Mouse (Mus musculus) neutrophil, adult 5-6 weeks (primary cell): ENCODE measurements around the gene Irf3. TPM values are rescaled to one million over a fixed set of nuclear protein-coding genes. Genes with fewer than 3 reads are reported as not detected.
"Not testable (repeated sequence)": the region's sequence is repeated elsewhere in the genome, so short reads cannot be mapped to it uniquely, and the experiment has no call there.

Experiments used
- ATAC-seq: fragments of 151-379, 151-347 bp; 2 replicates; pipeline ENCODE4 v1.8.0; 2017; ENCODE audit warnings: mild to moderate bottlenecking, moderate TSS enrichment; ENCODE audit not compliant: insufficient number of reproducible peaks, poor library complexity, low FRiP score, severe bottlenecking; ENCODE audit errors: extremely low read depth
- total RNA-seq: library from RNA; stranded (forward); fragments of 200-1000 nt; gene quantifications from 2 replicates; pipeline ENCODE4 v1.2.3, GENCODE M21; 2017

The Irf3 gene
- total RNA-seq, 1 experiment from 2014 or later: 230 TPM

DNA sequence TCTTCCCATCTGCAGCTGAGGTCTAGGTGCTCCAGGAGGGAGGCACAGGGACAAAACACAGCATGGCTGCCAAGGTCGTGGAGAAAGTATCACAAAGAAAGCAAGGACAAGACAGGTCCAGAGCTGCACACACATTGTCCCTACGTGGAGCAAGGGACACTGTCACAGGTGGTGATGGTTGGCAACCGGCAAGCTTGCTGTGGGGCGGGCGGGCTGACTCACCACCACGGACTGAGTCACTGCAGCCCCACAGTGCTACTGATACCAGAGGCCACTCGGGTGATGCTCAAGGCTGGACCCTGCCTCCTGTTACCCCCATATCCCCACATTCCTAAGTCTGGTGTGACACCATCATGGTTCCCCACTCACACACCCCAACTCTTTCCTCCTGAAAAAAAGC lies 5.0 kb downstream of the Irf3 start:
- ATAC-seq: no peak

DNA sequence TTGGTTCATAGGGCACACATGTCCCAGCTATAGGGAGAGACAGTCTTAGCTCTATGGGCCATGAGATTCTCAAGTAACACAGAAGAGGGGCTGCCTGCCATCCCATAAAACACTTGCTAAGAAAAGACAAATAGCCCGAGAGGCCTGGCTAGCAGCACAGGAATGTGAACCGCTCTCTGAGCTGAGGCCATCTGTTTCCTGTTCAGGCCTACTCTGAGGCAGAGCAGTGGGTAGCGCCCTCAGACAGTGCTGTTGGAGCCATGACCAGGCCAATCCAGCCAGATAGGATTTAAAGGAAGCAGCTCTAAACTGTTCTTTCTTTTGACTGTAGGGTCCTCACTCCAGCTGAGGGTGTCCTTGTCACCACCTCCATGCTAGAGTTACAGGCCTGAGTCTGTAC lies 7.1 kb downstream of the Irf3 start:
- ATAC-seq: no peak

DNA sequence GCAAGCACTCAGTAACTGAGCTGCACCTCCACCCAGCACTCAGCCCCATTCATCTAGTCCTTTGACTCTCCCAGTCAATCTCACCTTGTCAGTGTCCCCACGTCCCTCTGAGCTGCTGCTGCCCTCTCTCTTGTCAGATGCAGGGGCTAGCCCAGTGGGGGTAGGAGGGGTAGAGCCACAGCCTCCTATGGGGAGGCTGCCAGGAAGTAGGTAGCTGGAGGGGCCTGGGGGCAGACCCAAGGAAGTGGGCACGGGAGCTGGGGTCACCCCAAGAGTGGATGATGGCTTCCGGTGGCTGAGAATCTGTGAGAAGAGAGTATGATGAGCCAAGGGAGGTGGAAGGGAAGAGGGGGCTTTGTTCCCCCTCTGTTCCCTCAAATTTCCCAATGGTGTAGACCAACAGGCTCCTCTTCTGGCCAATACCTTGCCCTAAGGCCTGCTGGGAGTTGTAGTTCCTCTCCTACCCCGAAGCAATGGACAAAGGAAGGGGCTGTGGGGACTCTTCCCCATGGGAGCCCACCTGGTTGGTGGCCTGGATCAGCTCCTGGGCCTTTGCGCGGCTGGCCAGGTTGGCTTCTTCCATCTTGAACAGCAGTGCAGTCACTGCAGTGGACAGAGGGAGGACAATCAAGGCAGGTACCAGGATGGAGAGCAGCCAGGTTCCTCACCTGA lies 8.0 kb downstream of the Irf3 start:
- ATAC-seq: no peak

DNA sequence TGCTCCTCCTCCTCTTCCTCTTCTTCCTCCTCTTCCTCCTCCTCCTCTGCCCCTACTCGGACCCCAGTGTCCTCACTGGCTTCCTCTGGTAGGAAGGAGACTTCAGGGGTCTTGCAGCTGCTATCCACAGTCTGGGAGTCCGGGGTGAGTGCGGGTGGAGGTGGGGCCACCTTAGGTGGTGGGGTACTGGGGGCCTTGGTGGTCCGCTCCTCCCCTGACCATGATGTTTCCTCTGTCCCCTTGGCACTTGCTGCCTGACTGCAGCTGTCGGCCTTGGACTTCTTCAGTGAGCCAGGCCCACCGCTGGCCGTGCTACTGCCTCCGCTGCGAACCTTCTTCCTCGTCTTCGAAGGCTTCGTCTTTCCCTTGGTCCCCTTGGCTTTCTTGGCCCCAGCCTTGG lies 9.1 kb downstream of the Irf3 start:
- no peak for ATAC-seq

DNA sequence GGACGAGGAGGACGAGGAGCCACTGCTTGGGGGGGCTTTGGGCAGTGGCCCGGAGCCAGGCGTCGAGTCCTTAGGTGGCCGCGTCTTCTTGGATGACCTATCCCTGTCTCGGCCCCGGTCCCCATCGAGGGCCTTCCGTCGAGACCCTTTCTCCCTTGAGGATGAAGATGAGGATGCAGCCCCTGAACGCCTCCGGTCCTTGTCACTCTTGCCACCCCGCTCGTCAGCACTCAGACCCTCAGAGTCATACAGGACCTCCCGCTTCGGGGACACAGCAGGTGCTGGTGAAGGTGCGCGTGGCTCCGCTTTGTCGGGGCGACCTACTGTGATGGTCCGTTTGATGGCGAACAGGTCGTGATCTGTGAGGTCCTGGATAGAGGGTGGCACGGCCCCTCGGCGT lies 9.7 kb downstream of the Irf3 start:
- no peak for ATAC-seq

DNA sequence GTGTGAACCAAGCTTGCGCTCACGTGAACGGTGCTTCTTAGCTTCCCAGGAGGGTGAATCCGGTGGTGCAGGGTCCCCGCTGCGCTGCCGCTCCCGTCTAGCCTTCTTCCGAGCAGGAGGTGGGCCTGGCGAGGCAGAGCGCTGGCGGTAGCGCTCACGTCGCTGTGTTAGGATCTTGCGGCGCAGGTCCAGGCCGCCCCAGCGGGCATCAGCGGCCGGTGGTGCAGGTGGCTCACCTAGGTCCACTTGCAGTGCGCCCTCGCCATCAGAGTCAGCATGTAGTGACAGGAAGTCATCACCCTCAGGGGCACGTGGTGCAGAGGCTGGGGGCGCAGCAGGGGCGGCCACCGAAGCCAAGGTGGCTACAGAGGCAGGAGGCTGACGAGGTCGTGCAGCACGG lies 10.4 kb downstream of the Irf3 start:
- ATAC-seq: no peak

DNA sequence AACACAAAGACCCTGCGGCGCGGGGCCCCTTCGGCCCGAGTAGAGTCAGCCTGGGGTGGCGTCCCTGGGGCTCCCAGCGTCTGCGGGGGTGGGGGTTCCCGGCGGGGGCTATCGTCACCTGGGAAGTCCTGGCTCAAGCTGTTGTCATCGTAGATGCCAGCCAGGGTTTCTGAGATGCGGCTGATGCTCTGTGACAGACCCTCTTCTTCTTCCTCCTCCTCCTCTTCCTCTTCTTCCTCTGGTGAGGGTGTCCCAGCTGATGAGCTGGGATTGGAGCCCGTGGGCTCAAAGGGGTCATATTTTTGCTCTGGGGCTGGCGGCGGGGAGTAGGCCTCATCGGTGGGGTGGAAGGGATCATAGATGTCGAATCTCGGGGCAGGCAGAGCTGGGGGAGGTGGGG lies 11.0 kb downstream of the Irf3 start:
- no peak for ATAC-seq

DNA sequence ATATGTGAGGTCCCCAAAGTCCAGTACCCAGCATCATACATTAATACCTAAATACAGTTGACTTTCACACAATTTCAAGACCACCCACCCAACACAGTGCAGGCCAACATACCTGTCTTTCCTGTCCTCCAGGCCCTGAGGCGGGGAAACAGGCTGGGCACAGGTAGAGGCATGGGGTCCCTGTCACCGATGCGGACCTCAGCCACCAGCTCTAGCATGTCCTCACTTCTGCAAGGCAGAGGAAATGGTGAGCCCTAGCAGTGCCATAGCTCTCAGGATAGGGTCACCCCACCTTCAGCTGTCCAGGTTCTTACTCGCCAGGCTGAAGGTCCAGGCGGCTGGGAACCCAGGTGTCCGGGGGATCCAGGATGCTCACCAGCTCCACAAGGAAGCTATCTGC lies 14.6 kb downstream of the Irf3 start:
- no peak for ATAC-seq

DNA sequence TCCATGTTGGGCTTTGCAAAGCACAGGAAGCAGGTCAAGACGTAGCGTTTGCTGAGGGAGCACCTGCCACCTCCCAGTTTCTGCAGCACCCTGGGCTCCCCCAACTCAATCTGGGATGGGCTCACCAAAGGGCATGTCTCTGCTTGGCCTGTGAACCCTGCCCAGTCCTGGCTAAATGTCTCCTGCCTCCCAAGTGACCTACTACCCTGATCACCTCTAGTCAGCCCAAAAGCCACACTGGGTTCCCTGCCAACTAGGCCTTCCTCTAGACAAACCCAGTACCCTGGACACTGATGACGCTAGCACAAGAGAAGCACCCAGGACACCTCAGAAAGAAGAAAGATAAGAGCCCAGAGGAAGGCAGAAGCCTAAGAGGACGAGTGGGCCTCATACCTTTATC lies 15.4 kb downstream of the Irf3 start:
- ATAC-seq: no peak

DNA sequence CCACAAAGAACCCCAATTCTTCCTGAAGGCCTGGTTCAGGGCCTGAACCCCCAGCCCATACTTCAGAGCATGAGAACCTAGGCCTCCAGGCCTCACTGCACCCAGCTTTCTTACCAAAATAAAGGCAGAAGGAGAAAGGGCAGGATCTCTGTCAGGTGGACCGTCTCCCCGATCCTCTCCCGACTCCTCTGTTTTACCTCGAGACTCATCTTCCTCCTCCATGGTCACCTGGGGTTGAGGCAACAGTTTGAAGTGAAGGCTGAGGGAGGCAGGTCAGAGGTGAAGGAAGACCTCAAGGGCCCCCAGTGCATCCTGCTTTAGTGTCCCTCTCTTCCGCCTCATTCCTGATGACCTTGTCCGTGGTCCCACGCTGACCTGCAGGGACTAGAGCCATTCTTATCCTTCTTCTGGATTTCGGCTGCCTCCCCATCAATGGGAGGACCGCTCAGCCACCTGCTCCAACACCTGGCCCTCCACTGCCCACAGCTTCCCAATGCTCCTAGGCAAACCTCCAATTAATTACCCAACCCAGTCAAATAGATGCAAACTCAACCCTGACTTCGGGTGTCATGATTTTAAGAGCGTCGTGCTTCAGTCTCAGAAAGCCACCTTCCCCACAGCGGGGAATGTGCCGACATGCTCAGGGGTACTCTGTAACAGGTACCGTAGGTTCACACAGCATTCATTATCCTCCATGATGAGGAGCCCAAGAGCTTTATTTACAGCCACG lies 16.1 kb downstream of the Irf3 start:
- no peak for ATAC-seq

DNA sequence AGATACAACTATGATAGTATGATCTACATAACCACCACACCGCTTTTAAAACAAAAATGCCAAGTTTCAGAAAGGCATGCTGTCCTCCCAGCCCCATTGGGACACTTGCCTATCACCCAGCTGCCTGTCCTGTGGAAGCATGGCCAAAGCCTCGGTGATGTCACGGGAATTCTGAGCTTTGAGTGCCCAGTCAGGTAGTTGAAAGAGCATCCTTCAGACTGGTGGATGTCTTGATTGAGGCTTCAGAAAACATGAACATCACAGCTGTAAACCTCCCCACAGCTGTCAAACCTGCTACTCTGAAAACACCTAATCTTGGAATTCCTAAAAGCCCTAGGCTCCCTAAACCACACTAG lies 16.6 kb downstream of the Irf3 start:
- no peak for ATAC-seq

DNA sequence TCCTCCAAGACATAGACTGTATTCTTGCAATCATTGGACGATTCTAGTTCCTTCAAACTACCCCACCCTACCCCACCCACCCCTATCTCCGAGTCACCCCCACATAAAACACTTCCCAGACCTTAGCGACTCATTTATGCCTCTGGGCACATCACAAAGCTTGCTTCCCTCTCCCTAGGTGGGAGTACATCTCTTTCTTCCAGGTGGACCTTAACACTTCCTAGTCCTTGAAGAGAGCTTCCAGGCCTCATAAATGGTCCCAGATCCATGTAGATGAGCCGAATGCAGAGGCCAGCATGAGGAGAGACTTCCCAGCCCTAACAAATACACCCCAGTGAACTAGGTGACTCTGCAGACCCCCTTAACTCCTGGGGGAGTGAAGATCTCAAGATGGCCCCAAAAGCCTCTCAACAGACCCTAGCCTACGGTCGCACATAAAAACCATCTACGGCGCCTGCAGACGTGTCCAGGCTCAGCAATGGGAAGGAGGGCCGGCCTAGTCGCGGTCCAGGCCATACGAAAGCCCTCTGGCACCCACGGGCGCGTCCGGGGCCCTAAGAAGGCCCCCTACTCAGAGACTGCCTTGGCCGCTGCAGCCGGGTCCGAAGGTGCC lies 18.0 kb downstream of the Irf3 start:
- no peak for ATAC-seq

DNA sequence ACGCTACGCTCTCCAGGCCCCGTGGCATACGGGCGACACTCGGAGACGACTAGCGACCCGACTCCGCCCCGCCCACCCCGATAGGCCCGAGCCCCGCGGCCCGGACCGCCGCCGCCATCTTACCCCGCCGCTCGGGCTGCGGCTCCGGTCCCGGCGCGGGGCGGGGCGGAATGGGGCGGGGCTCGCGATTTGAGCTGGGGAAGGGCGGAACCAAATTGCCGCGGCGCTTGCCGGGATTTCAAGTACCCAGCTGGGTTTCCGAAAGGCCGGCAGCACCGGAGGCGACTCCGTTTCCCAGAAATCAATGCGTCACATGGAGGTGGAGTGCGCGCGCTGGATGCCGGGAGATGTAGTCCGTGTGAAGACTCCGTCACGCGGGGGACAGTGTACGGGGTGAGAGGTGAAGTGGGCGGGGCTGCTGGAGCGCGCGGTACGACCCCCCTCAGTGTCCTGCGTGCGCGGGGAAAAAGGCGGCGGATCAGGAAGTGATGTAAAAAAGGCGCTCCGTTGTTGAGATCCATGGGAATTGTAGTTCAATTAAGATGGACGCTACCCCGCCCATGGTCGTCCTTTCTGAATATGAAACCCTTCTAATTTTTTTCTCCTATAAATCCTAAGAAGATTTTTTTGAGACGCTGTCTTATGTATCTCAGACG lies 18.6 kb downstream of the Irf3 start, which contains the start of gene Scaf1:
TSS of gene Scaf1 (minus strand) at position 407 of the 656 bp plus-strand sequence.
- ATAC-seq: peak; percentile 78

DNA sequence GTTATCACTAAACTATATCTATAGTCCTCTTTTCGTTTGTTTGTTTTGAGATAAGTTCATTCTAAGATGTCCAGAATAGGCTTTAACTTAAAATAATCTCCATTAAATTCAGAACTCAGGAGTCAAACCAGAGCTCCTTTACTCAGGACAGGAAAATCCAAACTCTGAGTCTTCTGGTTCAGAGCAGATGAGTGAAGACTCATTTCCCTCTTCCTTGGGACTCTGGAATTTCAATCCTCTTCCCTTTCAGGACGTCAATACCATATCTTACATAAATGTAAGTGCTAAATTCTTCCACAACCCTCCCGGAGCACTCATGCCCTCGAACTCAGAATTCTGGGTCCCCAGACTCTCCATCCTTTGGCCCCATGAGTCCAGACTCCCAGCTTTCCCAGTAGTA lies 19.3 kb downstream of the Irf3 start:
- ATAC-seq: no peak

DNA sequence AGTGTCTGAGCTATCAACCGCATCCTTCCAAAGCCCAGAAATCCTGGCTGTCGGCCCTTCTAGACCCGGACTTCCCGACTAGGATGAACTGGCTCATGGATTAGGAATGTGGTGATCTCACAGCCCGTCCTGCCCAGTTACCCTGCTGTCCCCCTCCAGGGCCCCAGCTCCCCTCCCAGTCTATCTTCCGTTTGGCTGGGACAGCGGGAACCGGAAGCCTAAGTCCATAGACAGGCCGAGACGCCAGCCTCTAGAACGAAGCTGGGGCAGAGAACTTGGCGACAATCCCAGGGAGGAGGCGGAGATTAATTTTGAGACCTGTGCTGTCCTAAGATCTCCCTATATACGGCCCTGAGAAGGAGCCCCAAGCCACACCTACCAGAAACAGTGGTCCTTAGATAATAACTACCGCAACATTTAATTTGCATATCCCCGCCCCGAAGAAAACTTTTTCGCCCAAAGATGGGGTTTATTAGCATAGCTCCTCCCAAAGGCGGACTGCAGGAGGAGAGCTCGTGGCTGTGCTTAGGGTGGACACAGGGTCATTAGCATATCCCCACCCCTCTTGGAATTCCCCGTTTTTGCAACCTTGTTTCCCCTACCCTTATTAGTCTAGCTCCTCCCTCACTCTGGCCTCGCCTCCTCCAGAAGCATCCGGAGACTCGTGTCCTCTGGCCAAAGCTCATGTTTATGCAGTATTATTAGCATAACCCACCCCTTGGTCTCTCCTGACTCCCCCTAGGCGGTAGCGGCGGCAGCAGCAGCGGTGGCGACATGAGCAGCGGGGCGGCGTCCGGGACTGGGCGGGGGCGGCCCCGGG lies 20.0 kb downstream of the Irf3 start, which contains the start of gene Rras:
TSS of gene Rras (plus strand) at position 720 of the 820 bp plus-strand sequence.
- peak; percentile 76 for ATAC-seq

DNA sequence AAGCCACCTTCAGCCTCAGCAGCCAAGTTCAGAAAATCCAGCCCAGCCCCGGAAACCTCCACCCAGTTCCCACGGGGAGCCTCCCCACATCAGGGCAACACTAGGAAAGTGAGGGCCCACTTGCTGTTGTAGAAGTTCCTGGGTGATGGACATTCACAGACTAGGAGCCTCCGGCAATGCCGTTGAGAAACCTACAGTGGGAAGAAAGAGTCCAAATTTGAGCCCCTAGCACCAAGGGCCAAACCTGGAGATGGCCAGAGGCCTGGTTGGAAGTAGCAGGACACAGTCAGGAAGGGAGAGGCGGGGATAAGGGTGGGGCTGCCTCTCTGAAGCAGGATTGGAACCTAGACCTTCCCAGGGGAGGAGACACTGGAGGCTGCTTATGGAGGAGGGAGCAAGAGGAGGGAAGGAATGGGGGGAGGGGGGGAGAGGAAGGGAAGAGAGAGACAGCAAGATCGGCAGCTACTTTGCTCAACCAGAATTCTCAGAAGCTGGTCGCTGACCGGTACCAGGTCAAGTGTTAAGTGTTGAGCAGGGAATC lies 21.7 kb downstream of the Irf3 start:
- no peak for ATAC-seq

DNA sequence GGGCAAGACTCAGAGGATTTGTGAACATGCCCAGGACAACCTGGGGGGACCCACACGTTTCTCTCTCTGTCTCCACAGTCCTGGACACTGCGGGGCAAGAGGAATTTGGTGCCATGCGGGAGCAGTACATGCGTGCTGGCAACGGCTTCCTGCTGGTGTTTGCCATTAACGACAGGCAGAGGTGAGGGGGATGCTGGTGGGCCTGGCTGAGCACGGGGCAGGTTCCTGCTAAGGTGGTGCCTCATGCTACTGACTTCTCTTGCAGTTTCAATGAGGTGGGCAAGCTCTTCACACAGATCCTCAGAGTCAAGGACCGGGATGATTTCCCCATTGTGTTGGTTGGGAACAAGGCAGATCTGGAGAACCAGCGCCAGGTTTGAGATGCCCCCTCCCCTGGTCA lies 22.8 kb downstream of the Irf3 start:
- ATAC-seq: no peak

DNA sequence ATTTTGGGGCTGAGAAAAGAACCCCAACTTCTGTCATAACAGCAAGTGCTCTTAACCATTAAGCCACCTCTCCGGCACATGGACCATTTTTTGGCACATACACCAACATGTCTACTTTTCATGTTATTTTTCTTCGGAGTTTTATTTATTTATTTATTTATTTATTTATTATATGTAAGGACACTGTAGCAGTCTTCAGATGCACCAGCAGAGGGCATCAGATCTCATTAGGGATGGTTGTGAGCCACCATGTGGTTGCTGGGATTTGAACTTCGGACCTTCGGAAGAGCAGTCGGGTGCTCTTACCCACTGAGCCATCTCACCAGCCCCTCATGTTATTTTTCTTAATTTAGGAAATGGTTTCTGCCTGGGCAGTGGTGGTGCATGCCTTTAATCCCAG lies 26.3 kb downstream of the Irf3 start:
- not testable (repeated sequence) for ATAC-seq
